Mouse (Mus musculus): ENCODE data around the gene Stim2.
A peak's percentile ranks its signal among the peaks of the same experiment; 100 is the strongest.

Stim2 gene

DNA sequence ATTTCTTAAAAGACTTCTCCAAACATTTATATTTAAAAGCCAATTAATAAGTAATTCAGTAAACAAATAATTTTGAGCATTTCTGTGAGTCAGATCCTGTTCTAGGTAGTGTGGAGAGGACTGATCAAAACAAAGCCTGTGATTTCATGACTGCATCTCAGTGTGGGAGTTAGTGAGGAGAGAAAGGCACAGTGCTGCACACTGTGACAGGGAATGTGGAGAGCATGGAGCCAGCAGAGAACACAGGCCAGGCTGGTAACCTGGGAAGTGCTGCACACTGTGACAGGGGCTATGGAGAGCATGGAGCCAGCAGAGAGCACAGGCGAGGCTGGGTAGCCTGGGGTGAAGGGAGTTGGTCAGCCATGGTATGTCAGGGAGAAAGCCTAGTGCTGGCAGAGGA, 48.1 kb downstream of the Stim2 start:
- no peak for DNase-seq (ENCODE audit: low read depth, low spot score)

DNA sequence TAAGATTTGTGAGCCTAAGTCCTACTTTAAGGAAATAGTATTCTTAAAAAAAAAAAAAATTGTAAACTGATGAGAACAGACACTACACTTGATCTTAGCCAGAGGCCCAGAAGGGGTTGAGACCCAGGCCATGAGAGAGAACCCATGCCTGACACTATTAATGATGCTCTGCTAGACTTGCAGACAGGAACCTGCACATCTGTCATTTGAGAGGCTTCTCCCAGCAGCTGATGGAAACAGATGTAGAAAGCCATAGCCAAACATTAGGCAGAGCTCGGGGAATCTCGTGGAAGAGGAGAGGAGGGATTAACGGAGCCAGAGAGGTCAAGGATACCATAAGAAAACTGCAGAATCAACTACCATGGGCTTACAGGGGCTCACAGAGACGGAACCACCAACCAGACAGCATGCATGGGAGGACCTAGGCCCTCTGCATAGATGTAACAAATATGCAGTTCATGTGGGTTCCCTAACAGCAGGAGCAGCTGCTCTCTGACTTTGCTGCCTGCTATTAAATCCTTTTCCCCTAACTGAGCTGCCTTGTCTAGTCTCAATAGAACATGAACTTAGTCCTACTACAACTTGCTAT, 50.9 kb downstream of the Stim2 start:
- DNase-seq (ENCODE audit: low read depth, low spot score) = peak; percentile 57

GRCm38 (mm10) chr5:54049940-54050339, 51.6 kb downstream of the Stim2 start:
- no peak for DNase-seq (ENCODE audit: low read depth, low spot score)

- peak; percentile 15 for DNase-seq (ENCODE audit: low read depth, low spot score)
Observed at GRCm38 (mm10) chr5:54051056-54051455, 52.8 kb downstream of the Stim2 start.

DNA sequence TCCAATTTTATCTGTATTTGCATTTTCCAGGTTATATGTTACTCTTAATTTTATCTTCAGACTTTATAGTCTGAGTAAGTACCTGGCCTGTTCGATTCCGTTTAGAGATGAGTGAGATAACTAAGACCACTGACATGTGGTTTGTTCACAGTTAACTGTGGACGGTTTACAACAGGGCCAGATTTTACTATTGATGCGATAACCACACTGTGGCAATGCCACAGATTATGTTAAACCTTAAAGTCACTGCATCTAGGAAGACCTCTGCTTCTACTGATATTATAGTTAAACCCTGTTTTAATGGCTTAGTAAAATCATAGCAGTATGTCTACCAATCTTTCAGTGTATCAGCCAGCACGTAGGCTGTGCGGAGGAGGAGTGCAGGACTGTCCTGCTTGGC, 53.9 kb downstream of the Stim2 start:
- no peak for DNase-seq (ENCODE audit: low read depth, low spot score)

DNA sequence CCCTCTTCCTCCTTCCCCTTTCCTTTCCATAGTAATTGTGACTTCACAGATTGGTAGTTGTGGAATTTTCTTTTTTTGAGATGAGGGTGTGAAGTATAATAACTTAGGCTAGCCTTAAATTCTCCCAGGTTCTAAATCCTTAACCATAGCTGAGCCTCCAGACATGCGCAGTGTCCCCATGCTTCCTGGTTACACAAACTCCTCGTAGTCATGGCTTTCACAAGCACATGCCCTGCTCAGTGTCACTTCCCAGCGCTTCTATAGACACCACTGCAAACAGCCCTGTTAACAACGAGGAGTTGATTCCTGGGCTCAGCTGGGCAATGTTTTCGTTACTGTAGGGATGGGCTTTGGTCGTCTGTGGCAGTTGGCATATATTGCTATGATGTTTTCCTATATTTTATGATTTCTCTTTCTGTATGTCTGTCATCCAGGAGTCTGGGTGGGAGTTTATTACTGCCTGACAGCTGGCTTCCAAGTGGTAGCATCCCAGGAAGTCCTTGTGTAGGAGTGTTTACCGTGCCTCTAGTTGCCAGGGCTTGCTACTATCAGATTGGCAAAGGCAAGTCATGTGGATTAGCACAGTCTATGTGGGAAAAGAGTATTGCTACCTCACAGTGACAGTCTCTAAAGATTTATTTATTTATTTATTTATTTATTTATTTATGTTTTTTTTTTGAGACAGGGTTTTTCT, 55.5 kb downstream of the Stim2 start:
- DNase-seq (ENCODE audit: low read depth, low spot score) = no peak

DNA sequence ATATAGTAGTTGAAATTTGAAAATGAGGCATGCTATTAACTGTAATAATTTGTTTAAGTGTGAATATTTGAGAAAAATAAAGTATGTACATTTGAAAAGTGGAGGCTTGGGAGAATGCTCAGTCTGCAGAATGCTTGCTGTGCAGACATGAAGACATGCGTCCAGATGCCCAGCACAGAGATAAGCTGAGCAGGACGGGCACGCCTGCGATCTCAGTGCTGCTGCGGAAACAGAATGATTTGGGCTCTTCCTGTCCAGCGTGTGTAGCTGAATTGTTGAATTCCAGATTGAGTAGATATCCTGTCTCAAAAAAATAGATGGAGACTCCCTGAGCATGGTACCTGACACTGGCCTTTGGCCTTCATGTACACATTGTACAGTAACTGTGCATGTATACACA, 58.0 kb downstream of the Stim2 start:
- DNase-seq (ENCODE audit: low read depth, low spot score) = no peak

- DNase-seq (ENCODE audit: low read depth, low spot score) = no peak
Observed at GRCm38 (mm10) chr5:54059998-54060397, 61.7 kb downstream of the Stim2 start.

DNA sequence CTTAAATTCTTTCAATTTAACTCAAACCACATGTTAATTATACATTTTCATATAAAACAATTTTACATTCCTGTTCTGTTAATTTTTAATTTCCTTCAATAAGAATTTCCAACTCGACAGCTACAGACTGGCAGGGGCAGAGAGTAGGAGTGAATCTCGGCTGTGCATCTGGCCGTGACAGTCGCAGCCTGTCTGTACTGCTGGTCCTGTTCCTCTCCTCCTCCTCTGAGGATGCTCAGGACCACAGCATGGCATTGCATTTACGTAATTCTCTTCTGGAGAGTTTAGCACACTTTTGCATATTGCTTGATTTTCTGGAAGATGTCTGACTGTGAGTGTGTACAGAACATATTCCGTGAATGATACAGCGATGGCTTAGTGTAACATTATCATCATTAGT, 63.8 kb downstream of the Stim2 start:
- DNase-seq (ENCODE audit: low read depth, low spot score) = no peak

GRCm38 (mm10) chr5:54067591-54067990, 69.3 kb downstream of the Stim2 start:
- no peak for DNase-seq (ENCODE audit: low read depth, low spot score)

GRCm38 (mm10) chr5:54070549-54070948, 72.2 kb downstream of the Stim2 start:
- DNase-seq (ENCODE audit: low read depth, low spot score) = no peak

DNA sequence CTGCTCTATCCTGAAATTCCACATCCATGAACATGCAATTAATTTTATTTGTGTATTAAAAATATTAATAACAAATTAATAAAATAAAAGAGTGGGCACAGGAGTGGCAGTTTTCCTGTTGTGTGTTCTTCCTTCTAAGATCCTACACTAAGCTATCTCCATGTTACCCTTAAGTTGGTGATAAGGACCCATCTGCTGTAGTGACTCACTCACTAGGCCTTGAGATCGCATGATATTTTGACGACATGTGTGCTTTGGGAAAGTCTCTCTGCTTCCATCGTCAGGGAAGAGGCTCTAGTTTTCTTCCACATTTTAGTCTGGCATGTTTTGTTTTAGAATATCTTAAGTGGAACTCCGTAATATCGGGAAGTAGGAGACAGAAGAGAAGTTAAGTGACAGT, 73.0 kb downstream of the Stim2 start:
- DNase-seq (ENCODE audit: low read depth, low spot score) = no peak

DNA sequence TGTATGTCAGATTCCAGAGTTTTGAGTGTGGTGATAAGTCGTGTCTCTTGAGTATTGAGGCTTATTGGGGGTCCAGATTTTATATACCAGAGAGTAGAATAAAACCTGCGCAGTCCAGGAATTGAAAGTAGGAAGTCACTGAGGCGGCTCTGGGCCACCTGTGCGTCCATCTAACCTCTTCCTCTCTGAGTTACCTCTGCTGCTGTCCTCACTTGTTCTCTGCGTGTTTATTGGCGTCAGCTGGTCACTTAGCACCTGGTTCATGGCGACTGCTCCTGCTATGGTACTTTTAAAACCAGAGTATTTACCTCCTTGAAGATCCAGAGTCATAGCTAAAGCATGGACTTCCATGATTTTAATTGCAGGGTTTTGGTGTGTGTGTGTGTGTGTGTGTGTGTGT, 73.4 kb downstream of the Stim2 start:
- DNase-seq (ENCODE audit: low read depth, low spot score) = no peak

- DNase-seq (ENCODE audit: low read depth, low spot score) = no peak
Observed at GRCm38 (mm10) chr5:54073291-54073690, 75.0 kb downstream of the Stim2 start.

GRCm38 (mm10) chr5:54079997-54080396, 81.7 kb downstream of the Stim2 start:
- no peak for DNase-seq (ENCODE audit: low read depth, low spot score)

DNA sequence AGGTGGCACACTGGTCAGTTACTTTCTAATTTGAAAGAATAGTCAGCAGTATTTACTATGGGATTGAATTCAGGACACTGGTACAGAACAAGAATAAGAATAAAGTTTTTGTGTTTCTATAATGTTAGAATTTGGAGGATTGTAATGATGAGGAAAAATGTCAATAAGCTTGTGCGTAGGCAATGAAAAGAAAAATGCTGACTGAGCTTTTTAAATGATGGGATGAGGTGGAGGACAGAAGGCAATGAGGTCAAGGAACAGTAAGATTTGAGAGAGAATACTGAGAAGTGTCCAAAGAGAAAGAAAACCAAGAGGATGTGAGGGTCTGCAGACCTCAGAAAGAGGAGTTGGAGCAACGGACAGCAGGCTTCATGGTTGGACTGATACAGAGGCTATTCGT, 89.6 kb downstream of the Stim2 start:
- no peak for DNase-seq (ENCODE audit: low read depth, low spot score)

DNA sequence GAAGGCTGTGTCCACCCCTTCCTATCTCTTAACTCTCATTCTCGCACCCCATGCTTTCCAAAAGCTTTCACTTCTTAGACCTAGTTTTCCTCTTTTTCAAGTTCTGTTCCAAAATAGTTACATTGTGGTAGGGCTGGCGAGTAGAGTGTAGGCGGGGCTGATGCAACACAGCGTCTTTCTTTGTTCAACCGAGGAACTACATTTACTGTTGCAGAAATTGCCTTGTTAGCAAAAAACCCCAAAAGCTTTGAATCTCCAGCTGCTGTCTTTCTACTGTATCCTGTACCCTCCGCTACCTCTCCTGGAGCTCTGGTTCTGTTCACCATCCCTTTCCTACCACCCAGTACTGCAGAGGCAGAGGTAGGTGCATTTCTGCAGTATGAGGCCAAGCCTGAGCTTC, 99.9 kb downstream of the Stim2 start:
- DNase-seq (ENCODE audit: low read depth, low spot score) = no peak

DNA sequence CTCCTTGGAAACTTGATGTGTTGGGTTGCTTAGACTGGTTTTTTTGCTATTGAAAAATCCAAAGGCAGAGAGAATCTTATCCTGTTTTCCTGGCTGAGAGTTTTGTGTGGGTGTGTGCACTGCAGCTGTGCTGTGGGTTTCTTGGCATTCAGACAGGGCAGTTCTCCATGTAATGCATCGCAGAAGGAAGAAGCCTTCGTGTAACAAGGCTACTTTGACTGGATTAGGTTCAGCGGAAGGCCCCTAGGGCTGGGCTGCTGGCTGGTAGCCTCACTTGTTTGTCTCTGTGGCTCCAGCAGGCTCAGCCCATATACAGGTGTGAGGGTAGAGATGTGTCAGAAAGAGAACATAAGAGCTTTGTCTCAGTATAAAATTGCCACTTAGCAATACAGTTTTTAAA, 102.6 kb downstream of the Stim2 start:
- no peak for DNase-seq (ENCODE audit: low read depth, low spot score)

- no peak for DNase-seq (ENCODE audit: low read depth, low spot score)
Observed at GRCm38 (mm10) chr5:54101318-54101717, 103.0 kb downstream of the Stim2 start.

- no peak for DNase-seq (ENCODE audit: low read depth, low spot score)
Observed at GRCm38 (mm10) chr5:54101960-54102359, 103.7 kb downstream of the Stim2 start.

GRCm38 (mm10) chr5:54106669-54107068, 108.4 kb downstream of the Stim2 start:
- DNase-seq (ENCODE audit: low read depth, low spot score) = no peak

DNA sequence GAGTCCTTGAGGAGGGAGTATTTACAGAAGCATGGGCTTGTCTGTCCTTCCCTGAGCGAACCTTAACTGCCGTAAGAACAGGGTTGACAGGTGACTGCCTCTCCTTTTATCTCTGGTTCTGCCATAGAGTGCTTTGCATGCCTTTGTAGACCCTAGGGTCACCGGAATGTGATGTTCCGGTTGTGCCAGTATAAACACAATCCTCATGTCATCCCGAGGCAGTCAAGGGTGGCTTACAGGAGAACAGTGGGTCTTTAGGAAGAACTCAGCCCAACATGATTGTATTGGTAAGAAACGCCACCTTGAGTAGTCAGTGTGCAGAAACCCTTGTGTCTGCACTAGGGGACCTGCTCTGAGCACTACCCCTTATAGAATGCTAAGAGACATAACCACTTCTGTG, 108.8 kb downstream of the Stim2 start:
- no peak for DNase-seq (ENCODE audit: low read depth, low spot score)

DNA sequence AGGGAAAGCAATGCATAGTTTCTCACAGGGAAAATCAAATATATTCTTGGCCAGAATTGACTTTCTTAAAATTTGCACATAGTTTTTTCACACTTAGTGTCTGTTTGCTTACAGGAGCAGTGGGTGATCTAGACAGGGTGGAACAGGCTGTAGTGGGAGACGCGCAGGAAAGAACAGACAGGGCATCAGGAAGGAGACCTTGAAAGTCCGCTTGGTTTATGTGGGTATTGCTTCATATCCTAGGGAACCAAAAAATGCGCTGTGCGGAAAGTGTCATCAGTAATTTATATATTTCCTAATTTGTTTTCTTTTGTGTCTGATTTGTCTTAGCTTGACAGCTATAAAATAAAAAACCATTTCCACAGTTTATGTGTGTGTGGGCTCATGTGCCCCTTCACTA, 110.8 kb downstream of the Stim2 start:
- no peak for DNase-seq (ENCODE audit: low read depth, low spot score)

DNA sequence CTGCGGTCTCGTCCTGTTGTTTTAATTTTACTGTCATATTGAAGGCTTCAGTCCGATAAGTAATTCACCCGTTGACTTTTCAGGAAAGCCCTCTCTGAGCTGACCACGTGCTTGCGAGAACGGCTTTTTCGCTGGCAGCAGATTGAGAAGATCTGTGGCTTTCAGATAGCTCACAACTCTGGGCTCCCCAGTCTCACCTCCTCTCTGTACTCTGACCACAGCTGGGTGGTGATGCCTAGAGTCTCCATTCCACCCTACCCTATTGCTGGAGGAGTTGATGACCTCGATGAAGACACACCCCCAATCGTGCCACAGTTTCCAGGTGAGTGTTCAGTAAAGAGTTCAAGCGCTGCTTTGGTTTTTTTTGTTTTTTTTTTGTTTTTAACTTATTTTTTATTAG, 112.5 kb downstream of the Stim2 start:
- no peak for DNase-seq (ENCODE audit: low read depth, low spot score)

Data from mesoderm, embryonic 11.5 days (tissue).